Mouse (Mus musculus) bone marrow macrophage, adult 2 months (primary cell): ENCODE measurements around the gene Nomo1. TPM values are rescaled to one million over a fixed set of nuclear protein-coding genes. Genes with fewer than 3 reads are reported as not detected.

Experiments
- H3K27ac ChIP-seq: 2 replicates; pipeline ENCODE4 v1.5.1; 2012; ENCODE audit warnings: low read depth, low read length; ENCODE audit not compliant: insufficient read depth
- H3K4me1 ChIP-seq: 2 replicates; pipeline ENCODE4 v1.6.1; 2012; ENCODE audit warnings: low read length; ENCODE audit not compliant: control insufficient read depth, insufficient read depth
- H3K4me3 ChIP-seq: 2 replicates; pipeline ENCODE4 v1.5.1; 2012; ENCODE audit warnings: mild to moderate bottlenecking, low read length, moderate library complexity; ENCODE audit not compliant: insufficient read depth
- CTCF ChIP-seq: IDR thresholded peaks from 2 replicates; pipeline ENCODE4 v1.5.1; 2012; ENCODE audit warnings: low read depth, mild to moderate bottlenecking, low read length, moderate library complexity
- POLR2A ChIP-seq: IDR thresholded peaks from 2 replicates; pipeline ENCODE4 v1.6.1; 2012; ENCODE audit warnings: mild to moderate bottlenecking, low read depth, low read length, borderline replicate concordance
- polyA plus RNA-seq: library from polyadenylated mRNA; stranded (reverse); fragments of >200 nt; gene quantifications from 2 replicates; pipeline ENCODE4 v1.2.4, GENCODE M21; 2012; ENCODE audit not compliant: missing spikeins, insufficient read depth, insufficient read length

Gene Nomo1
- polyA plus RNA-seq: 15.6 and 16.8 TPM in 2 replicates

DNA sequence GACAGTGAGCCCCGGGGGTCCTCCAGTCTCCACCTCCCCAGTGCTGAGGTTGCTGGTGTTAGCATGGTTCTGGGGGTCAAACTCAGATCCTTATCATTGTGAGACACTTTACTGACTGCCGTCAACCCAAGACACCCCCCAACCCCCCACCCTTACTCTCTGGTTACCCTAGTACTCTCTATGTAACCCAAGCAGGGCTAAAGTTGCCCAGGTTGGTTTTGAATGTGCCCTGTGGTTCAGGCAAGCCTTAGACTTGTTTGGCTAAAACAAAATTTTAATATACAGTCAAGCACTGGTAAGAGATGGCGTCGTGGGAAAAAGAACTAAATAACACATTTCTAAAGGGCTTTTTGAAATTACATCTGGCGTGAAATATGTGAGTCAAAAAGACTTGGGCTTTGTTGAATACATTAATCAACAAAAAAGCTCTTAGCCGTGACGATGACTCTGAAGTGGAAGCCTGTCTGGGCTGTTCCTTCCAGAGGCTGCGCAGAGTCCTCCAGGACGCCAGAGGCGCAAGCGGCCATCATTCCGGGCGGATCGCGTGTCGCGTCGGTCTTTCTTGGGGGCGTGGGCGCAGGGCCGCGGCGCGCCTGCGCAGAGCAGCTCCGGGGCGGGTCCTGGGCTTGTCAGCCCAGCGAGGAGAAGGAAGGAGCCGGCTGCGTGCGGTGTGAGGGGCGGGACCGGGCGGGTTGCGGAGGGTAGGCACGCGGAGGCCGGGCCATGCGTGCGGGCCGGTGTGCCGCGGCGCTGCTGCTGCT is at the start of gene Nomo1:
TSS of gene Nomo1 (plus strand) at position 590 of the 761 bp plus-strand sequence.
- TF ChIP-seq POLR2A: no peak
- peak; percentile 28; the same call in 1 of the 2 replicates for TF ChIP-seq CTCF
- H3K27ac ChIP-seq: no peak within 1 kb of the TSS
- H3K4me1 ChIP-seq: peaks cover 11% of the 10 kb centered on the region
- peak within 1 kb of the TSS; percentile 90 for H3K4me3 ChIP-seq

- Histone ChIP-seq H3K4me3 (no peak overlapping the region), H3K4me1 (no peaks in the 10 kb centered on the region), H3K27ac (no peak overlapping the region)
- TF ChIP-seq CTCF (no peak), POLR2A (no peak)
Measured at GRCm38 (mm10) chr7:45986893-45987292, 46.6 kb upstream of the Nomo1 start.

- Histone ChIP-seq H3K27ac (no peak overlapping the region), H3K4me1 (peaks cover 3% of the 10 kb centered on the region), H3K4me3 (no peak overlapping the region)
- TF ChIP-seq POLR2A (no peak), CTCF (no peak)
Measured at GRCm38 (mm10) chr7:45988344-45988743, 45.2 kb upstream of the Nomo1 start.

DNA sequence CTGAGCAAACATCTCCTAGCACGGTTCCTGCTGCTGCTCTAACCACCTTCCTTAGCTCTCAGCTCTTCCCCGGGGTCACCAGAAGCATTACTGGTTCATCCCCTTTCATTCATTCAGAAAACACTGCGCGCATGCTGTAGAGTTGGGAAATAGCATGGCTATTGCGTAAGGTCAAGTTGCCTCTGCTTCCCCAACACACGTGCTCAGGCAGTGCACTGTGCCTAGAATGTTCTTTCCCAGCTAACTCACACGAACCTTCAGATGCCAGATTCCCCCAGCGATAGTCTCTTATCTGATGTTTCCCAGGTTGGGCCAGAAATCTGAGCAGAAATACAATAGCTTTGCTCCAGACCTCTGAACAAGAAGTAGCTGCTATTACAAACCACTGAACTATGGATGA is 41.0 kb upstream of the Nomo1 start:
- Histone ChIP-seq H3K4me3 (no peak overlapping the region), H3K4me1 (peaks cover 3% of the 10 kb centered on the region), H3K27ac (no peak overlapping the region)
- TF ChIP-seq POLR2A: no peak
- no peak for TF ChIP-seq CTCF

DNA sequence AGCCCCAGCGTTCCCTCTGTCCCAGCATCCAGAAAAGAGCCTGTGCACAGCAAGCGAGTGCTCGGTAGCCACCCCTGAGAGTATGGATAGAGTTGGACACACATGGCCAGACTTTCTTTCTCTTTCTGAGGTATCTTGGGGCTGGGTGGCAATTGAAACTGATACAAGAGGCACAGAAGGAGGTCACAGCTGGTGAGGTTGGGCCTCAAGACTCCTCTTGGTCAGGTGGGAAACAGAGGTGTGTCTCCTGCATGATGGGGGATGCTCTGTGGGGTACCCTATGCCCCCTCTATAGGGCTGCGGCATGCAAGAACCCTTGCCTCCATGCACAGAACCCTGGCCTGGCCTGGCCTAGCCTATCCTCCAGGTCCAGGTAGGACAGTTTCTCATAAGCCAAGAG is 32.9 kb upstream of the Nomo1 start:
- Histone ChIP-seq H3K27ac (no peak overlapping the region), H3K4me1 (no peaks in the 10 kb centered on the region), H3K4me3 (no peak overlapping the region)
- TF ChIP-seq CTCF: no peak
- TF ChIP-seq POLR2A: no peak

DNA sequence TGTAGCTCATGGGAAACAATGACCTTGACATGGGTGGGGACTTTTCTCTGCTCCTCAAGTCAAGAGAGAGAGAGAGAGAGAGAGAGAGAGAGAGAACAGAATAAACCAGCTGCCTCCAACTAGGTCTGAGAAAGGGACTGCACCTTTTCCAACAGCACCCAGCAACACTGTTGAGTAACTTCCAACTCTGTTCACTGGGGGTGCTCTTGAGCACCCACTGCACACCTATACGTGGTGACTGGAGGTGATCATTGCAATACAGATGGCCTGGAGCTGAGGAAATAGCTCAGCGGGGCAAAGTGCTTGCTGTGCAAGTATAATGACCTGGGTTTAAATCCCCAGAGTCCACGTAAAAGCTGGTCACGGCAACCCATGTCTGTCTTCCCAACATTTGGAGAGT is 30.8 kb upstream of the Nomo1 start:
- Histone ChIP-seq H3K27ac (no peak overlapping the region), H3K4me3 (no peak overlapping the region), H3K4me1 (no peaks in the 10 kb centered on the region)
- TF ChIP-seq POLR2A (no peak), CTCF (no peak)

GRCm38 (mm10) chr7:46009578-46009977 is 23.9 kb upstream of the Nomo1 start:
- no peak overlapping the region for H3K4me3 ChIP-seq
- TF ChIP-seq CTCF: 0 out of 2 replicates have a peak, but pooled peaks have one; percentile 23
- no peak for TF ChIP-seq POLR2A
- H3K27ac ChIP-seq: no peak overlapping the region
- H3K4me1 ChIP-seq: no peaks in the 10 kb centered on the region

- Histone ChIP-seq H3K4me1 (no peaks in the 10 kb centered on the region), H3K27ac (no peak overlapping the region), H3K4me3 (no peak overlapping the region)
- no peak for TF ChIP-seq CTCF
- TF ChIP-seq POLR2A: no peak
Measured at GRCm38 (mm10) chr7:46012121-46012520, 21.4 kb upstream of the Nomo1 start.

- Histone ChIP-seq H3K4me3 (no peak overlapping the region), H3K27ac (no peak overlapping the region)
- no peak for TF ChIP-seq CTCF
- TF ChIP-seq POLR2A: no peak
Measured at GRCm38 (mm10) chr7:46013266-46014010, 20.1 kb upstream of the Nomo1 start.

DNA sequence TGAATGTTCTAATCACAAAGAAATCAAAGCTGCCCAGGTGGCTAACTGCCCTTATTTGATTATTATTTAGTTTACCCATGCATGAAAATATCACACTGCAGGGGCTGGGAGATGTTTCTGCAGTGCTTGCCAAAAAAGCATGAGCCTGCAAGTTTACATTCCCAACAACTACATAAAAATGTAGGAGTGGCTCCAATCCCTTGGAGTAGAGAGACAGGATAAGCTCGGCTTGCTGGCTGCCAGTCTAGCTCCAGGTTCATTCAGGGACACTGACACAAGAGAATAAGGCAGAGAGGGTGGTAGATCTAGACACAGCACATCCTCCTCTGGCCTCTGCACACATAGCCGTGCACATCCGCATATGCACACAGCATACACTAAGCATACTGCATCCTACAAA is 13.9 kb upstream of the Nomo1 start:
- no peak overlapping the region for H3K4me3 ChIP-seq
- TF ChIP-seq POLR2A (no peak), CTCF (no peak)
- H3K27ac ChIP-seq: no peak overlapping the region
- no peaks in the 10 kb centered on the region for H3K4me1 ChIP-seq

More at GRCm38 (mm10) chr7:46013266-46014010, 20.1 kb upstream of the Nomo1 start:
- H3K4me1 ChIP-seq: no peaks in the 10 kb centered on the region
